Mouse (Mus musculus) adrenal gland, adult 8-10 months (tissue): Measurements from ENCODE around the gene Tnfrsf25. TPM values are rescaled to one million over a fixed set of nuclear protein-coding genes. Genes with fewer than 3 reads are reported as not detected.
A peak's percentile ranks its signal among the peaks of the same experiment; 100 is the strongest.

ENCODE experiments used
- DNase-seq: peaks from one replicate; pipeline ENCODE4 v3.0.0; 2022
- total RNA-seq, 4 experiments: library from RNA; stranded (reverse); gene quantifications; 2 replicates each; pipeline ENCODE4 v1.2.4; 2022

Gene Tnfrsf25
- total RNA-seq, 4 experiments from 2014 or later, result 0.73 to 2.0 (median 1.3) TPM

DNA sequence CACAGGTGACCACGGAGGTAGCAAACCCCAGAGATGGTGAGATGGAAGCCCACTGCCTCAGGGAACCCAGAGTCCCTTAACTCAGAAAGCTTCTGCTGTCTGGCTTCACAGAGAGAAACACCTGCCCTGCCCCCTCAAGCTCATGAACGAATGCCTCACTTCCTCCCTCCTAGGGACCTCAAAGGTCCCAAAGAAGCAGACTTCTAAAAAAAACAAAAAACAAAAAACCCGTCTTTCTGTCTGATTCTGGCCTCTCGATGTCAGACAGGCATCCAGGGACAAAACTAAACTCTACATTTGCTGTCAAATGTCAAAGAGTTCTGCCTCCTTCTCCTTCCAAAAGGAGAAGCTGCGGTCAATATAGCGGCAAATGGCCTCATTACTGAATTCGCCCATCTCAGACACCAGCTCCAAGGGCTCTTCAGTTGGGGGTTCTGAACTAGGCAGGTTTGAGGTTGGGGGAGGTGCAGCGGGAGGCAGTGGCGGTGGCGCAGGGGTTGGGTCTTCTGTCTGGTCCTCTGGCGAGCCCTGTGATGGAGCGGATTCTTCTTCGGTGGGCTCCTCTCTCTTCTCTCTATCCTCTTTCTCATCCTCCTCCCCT lies 8.7 kb downstream of the Tnfrsf25 start:
- no peak for DNase-seq

- no peak for DNase-seq
Observed at GRCm38 (mm10) chr4:152125161-152126025, 9.7 kb downstream of the Tnfrsf25 start.

GRCm38 (mm10) chr4:152126026-152126920 lies 10.5 kb downstream of the Tnfrsf25 start:
- DNase-seq, result no peak

DNA sequence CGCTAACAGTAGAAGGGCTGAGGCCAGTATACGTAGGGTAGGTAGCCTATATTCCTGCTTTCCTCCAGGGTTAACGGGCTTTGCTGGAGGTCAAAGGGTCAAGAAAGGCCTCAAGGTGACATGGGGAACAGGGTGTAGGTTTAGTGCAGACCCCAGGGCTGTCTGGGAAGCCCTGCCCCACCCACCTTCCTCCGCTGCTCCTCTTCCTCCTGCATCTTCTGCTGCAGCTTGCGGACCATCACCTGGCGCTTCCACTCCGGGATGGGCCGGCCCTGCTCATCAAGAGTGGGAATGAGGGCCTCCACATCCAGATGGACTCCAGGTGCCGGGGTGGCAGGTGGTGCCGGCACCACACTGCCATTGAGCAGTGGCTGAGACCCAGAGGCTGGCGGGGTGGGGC lies 12.2 kb downstream of the Tnfrsf25 start:
- DNase-seq, result no peak

DNA sequence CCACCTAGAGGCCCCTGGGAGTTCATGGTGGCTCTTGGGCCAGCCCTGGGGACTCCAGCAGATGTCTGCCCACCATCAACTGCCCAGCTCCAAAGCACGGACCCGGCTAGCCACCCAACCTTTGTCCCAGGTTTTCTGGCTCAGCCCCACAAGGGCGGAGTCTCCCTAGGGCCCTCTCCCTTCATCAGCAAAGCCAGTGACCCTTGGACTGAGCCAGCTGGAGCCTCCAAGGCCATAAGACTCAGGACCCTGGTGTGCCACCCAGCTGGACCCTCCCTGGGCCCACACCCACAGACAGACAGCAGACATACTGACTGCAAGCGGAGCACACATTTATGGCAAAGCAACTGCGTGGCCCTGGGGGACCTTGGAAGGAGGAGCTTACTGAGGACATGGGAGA lies 13.1 kb downstream of the Tnfrsf25 start:
- no peak for DNase-seq

- DNase-seq, result no peak
Observed at GRCm38 (mm10) chr4:152129395-152129930, 13.7 kb downstream of the Tnfrsf25 start.

DNA sequence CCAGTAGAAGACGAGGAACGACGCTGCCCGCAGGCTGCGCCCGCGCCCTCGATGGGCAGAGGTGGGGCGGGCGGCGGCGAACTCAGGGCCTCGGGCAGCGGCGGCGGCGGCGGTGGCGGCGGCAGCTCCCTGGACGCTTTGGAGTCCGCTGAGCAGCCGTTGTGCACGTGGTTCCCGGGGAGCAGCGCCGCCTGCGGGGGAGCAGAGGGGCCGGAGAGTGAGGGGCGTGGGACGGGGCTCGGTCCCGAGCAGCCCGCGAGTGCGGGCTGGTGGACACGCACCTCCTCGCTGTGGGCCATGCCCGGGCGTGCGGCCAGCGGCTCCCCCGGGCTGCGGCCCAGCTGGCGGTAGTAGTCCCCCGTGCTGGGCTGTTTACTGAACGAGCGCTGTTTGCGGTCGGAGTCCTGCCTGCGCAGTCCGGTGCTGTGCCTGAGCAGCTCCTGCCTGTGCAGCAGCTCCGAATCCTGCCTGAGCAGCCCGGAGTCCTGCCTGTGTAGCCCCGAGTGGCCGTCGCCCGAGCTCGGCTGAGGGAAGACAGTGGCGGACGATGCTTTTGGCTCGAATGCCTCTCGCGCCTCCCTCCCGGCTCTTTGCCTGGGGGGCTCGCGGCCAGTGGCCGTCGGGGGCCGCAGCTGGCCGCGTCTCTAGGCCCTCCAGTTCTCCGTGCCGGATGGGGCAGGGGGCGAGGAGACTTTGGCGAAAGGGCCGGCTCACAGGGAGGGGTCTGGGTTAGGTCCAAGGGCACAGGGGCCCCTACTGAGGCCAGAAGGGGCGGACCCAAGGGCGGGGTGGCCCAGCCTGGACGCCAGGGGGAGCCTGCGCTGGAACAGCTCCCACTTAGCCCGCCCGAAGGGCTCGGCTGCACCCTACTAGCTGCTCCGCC lies 15.3 kb downstream of the Tnfrsf25 start:
- no peak for DNase-seq

DNA sequence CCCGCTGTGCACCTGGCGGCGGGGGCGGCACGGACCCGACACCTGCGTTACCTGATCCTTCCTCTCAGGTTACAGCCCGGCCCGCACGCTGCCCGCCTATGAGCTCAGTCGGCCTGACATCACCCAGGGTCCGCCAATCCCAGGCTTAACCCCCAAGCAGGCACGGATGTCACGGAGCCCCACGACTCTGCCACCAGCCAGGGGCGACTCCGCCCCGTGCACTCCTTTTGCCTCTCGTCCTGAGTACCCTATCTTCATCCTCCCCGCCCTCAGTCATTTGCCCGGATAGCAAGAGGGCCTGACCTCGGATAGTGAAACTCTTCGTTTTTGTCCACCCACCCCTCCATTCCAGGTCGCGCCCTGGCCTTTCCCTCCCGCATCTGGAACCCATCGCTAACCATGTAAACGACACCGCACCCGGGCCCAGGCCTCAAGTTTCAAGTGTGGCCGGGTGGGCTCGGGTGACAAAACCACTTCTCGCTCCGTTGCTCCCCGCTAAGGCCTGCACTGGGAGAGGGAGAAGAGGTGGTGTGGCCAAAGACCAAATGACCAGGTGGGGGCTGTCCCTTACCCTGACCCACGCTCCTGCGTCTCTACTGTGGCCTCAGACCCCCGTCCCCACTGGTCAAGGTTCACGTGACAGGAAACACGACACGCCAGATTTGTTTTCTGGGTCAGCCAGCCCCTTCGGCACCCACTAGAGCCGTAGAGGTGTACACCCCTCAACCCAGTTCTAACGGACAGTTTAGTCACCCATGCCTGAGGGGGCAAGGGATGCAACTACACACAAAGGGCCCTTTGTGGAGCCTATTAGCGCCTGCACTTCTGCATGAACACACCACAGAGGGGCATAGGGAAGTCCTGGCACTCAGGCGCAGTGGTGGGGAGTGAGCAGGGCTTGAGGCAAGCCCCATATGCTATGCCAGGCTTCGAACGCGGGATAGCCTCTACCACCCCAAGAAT lies 16.4 kb downstream of the Tnfrsf25 start:
- no peak for DNase-seq

DNA sequence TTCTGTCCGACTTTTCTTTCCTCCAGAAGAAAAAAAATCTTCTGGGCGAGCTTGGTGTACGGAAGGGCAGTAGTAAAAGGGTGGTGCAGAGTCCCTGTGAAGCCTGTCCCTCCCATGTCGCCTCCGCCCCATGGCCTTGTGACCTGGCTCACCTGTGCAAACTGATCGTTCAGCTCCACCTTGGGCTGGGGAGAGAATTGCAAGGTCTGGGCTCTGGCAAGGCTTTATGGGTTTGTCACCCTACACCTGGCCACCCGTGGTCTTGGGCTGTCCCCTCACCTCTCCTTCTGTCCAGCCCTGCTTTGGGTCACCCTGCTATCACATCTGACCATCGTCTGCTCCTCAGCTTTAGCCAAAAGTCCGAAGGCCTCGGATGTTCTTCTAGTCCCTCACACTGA lies 17.0 kb downstream of the Tnfrsf25 start:
- DNase-seq, result no peak

DNA sequence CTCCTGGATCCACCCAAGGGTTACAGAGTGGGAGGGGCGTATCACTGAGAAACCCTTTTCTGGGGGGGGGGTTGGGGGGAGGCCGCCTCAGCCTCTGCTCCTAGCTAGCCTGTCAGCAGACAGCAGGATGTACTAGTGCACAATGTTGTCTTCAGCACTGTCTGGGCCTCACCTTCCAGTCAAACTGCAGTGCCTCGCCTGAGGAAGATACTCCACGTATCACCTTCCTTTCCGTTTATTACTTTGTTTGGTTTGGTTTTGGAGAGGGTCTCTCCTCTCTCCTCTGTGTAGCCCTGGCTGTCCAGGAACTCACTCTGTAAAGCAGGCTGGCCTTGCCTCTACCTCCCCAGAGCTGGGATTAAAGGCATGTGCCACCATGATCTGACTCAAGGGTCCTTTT lies 17.5 kb downstream of the Tnfrsf25 start:
- no peak for DNase-seq

- no peak for DNase-seq
Observed at GRCm38 (mm10) chr4:152134507-152134906, 18.8 kb downstream of the Tnfrsf25 start.

- no peak for DNase-seq
Observed at GRCm38 (mm10) chr4:152135363-152135762, 19.6 kb downstream of the Tnfrsf25 start.

DNA sequence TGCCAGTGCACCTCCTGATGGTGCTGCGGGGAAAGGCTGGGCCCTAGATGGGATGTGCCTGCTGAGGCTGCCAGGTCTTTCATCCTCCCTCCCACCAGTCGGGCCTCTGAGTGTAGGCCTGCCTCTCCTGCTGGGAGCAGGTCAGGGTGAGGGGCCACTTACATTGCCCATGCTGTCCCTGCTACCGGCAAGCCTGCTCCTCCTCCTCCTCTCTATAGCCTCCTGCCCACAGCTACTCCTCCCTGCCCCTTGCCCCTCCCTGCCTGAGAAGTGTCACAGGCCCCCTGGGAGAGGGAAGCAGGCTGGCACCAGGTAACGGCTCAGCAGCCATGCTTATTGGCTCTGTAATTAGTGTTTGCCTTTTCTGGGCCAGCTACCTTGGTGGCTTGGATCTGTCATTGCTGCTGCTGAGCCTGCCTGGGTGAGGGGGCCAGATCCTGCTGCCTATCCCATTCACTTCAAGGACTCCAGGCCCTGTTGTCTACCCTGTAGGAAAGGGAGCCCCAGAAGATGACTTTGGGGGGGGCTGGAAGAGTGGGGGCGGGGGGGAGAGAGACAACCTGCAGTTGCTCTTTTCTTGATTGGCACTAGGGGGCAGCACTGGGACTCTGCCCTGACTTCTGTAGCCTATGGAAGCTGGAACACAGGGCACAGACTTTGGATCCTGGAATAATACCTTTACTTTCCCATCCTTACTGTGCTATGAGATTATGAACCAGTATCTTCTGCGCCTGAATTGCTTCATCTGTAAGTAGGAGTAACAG lies 20.6 kb downstream of the Tnfrsf25 start:
- DNase-seq, result no peak

- DNase-seq, result no peak
Observed at GRCm38 (mm10) chr4:152136876-152137250, 21.1 kb downstream of the Tnfrsf25 start.

DNA sequence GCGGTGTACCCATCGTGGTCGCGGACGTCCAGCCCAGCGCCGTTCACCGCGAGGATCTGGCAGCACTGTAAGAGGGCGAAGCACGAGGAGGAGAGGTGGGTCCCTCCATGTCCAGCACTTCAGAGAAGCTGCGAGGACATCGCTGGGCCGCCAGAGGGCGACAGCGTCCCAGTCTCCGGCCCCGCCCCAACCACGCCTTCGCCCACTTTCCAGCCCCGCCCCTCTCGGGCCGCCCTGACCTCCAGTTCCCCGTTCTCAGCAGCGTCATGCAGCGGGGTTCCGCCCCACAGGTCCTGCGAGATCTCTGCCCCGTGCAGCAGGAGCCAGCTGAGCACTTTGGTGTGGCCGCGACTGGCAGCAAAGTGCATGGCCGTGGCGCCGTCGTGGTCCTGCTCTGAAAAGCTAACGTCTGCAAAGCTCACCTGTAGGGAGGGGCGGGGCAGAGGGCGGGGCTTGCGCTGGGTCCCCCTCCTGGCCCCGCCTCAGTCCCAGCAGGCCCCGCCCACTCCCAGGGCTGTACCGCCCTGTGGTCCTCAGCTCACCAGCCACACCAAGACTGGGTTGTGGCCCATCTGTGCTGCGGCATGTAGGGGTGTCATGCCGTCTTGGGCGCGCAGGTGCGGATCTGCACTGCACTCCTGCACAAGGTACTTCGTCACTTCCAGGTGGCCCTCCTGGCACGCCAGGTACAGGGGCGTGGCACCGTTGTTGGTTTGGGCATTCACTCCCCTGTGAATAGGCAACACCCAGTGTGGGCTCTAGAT lies 22.9 kb downstream of the Tnfrsf25 start:
- peak; percentile 85 for DNase-seq

DNA sequence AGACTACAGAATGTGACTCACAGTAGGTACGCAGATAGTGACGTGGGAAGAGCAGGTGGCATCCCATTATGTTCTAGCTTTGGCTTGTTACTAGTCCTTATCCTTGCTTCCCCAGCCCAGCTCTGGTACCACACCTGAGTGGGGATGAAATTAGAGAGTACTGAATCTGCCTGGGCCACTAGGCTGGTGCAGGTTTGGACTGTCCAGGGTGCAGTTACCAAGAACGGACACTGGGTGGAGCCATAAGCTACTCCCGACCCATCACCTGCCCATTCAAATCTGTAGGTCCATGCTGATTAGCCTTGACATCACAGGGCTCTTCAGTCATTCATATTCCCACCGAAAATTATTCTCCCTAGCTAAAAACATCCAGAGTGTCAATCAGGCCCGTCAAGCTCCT lies 24.7 kb downstream of the Tnfrsf25 start:
- no peak for DNase-seq

DNA sequence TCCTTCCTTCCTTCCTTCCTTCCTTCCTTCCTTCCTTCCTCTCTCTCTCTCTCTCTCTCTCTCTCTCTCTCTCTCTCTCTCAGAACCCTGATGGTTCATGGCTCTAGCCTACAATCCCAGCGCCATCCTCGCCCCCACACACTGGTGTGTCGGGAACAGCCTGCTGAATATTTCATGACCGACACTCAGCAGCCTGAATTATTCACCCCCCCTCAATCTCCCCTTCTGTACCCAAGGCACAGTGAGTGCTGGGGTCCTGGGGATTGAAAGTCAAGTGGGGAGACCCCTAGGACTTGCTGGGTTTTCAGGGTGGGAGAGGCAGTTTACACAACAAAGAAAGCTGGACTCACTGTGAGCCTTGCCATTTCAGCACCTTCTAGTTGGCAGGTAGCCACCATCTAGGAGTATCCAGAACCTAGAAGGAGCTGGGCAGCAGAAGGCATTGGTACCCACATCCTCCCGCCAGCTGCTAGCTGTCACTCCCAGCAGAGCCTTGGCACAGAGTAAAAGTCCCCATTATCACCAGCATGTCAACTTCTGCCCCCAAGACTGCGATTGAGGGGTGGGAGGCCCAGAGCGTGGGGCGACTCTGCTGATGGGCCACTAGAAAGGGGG lies 25.9 kb downstream of the Tnfrsf25 start:
- DNase-seq, result no peak

GRCm38 (mm10) chr4:152143632-152144031 lies 27.9 kb downstream of the Tnfrsf25 start:
- DNase-seq, result no peak
